Mouse (Mus musculus) kidney, embryonic 15.5 days (tissue): ENCODE measurements at regions not wholly inside any gene's neighbourhood (a gene's known extent, or its start where the extent isn't known, plus 50 kb on each side); places are given as distances from the start of the nearest gene placed in this dataset.
A peak's percentile ranks its signal among the peaks of the same experiment; 100 is the strongest.

Source experiments
- ATAC-seq: fragments of 200-750 bp; cut with Nextera tagmentation; replicated peaks from 2 replicates; pipeline ENCODE4 v1.8.0; 2017; ENCODE audit warnings: moderate TSS enrichment; ENCODE audit not compliant: low FRiP score
- H3K27ac ChIP-seq: fragments of 300-500 bp; sonication (generic); 2 replicates; pipeline ENCODE4 v1.5.1; 2015; ENCODE audit warnings: mild to moderate bottlenecking, inconsistent platforms
- H3K27me3 ChIP-seq: fragments of 300-500 bp; sonication (generic); 2 replicates; pipeline ENCODE4 v1.6.1; 2015; ENCODE audit warnings: inconsistent platforms
- H3K36me3 ChIP-seq: fragments of 300-500 bp; sonication (generic); 2 replicates; pipeline ENCODE4 v1.6.1; 2015; ENCODE audit warnings: inconsistent platforms
- H3K4me1 ChIP-seq: fragments of 300-500 bp; sonication (generic); 2 replicates; pipeline ENCODE4 v1.6.1; 2015; ENCODE audit warnings: inconsistent platforms
- H3K4me2 ChIP-seq: fragments of 300-500 bp; sonication (generic); 2 replicates; pipeline ENCODE4 v1.6.1; 2015; ENCODE audit warnings: moderate library complexity, mild to moderate bottlenecking, inconsistent platforms
- H3K4me3 ChIP-seq: fragments of 300-500 bp; sonication (generic); replicated peaks from 2 replicates; pipeline ENCODE4 v1.5.1; 2015; ENCODE audit warnings: mild to moderate bottlenecking, inconsistent platforms
- H3K9ac ChIP-seq: fragments of 300-500 bp; sonication (generic); 2 replicates; pipeline ENCODE4 v1.6.1; 2015; ENCODE audit warnings: mild to moderate bottlenecking, inconsistent platforms
- H3K9me3 ChIP-seq: fragments of 300-500 bp; sonication (generic); replicated peaks from 2 replicates; pipeline ENCODE4 v1.6.1; 2016; ENCODE audit warnings: inconsistent platforms
- WGBS: fragments of 180-500 bp; shearing (Covaris S2); methylation state at CpG from one replicate; pipeline ENCODE4 v1.1.7; 2015; ENCODE audit warnings: mixed read lengths; 5-methylcytosine and 5-hydroxymethylcytosine counted together

DNA sequence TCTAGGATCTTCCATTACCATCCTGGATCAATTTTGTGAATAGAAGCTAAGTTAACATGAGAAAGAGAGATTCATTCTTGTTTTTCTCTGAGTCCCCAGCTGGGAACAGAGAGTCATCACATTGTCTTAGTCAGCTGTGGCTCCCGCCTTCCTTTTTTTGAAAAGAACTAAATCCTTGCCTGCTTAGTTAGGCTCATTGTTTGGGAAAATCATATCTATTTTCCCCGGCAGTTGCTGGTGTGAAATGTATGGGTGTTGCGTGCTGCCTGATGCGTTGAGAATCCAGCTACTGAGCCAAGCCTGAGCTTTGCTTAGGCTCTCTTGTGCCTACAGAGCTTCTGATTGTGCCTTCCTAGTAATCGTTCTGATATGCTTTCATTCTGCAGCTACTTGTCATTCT is 66.3 kb downstream of the Fam50b start:
- no peak overlapping the region for H3K4me3 ChIP-seq
- H3K27ac ChIP-seq = no peak overlapping the region
- no peaks in the 10 kb centered on the region for H3K4me1 ChIP-seq
- H3K9me3 ChIP-seq = no peaks in the 10 kb centered on the region
- ATAC-seq = no peak
- H3K27me3 ChIP-seq = no peaks in the 10 kb centered on the region
- H3K9ac ChIP-seq = no peak overlapping the region
- H3K4me2 ChIP-seq = no peak overlapping the region
- WGBS = 83% methylated on average over 5 of the region's 5 CpGs
- H3K36me3 ChIP-seq = no peaks in the 10 kb centered on the region

GRCm38 (mm10) chr13:34806532-34807092 is 68.5 kb upstream of the Prpf4b start:
- Histone ChIP-seq H3K36me3 (no peaks in the 10 kb centered on the region), H3K27ac (no peak overlapping the region), H3K4me2 (no peak overlapping the region), H3K4me3 (no peak overlapping the region), H3K9me3 (no peaks in the 10 kb centered on the region), H3K27me3 (no peaks in the 10 kb centered on the region), H3K9ac (no peak overlapping the region), H3K4me1 (no peaks in the 10 kb centered on the region)
- 61% methylated on average over 9 of the region's 9 CpGs for WGBS
- no peak for ATAC-seq

DNA sequence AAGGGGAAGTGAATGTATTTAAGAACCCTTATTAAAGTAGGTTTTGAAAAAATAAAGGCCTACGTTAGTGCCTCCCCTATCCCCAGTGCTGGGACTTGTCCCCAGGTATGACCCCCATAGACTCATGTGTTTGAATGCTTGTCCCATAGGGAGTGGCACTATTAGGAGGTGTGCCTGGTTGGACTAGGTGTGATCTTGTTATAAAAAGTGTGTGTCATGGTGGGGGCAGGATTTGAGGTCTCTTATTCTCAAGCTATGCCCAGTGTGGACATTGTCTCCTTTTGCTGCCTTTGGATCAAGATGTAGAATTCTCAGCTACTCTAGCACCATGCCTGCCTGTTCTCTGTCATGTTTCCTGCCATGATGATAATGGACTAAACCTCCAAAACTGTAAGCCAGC is 65.6 kb upstream of the Prpf4b start:
- H3K4me3 ChIP-seq = no peak overlapping the region
- no peak overlapping the region for H3K9ac ChIP-seq
- WGBS = 91% methylated on average over 1 of the region's 1 CpGs
- H3K27me3 ChIP-seq = no peaks in the 10 kb centered on the region
- H3K9me3 ChIP-seq = no peaks in the 10 kb centered on the region
- no peak for ATAC-seq
- no peak overlapping the region for H3K4me2 ChIP-seq
- no peaks in the 10 kb centered on the region for H3K36me3 ChIP-seq
- peaks cover 6% of the 10 kb centered on the region for H3K4me1 ChIP-seq
- H3K27ac ChIP-seq = no peak overlapping the region

GRCm38 (mm10) chr13:34814161-34815056 is 60.7 kb upstream of the Prpf4b start:
- no peaks in the 10 kb centered on the region for H3K9me3 ChIP-seq
- ATAC-seq = peak; percentile 91
- no peak overlapping the region for H3K9ac ChIP-seq
- H3K27ac ChIP-seq = peak overlapping the region; percentile 45
- H3K36me3 ChIP-seq = no peaks in the 10 kb centered on the region
- peaks cover 13% of the 10 kb centered on the region for H3K4me1 ChIP-seq
- H3K4me3 ChIP-seq = peak overlapping the region; percentile 11; the same call in 1 of the 2 replicates
- peak overlapping the region; percentile 50 for H3K4me2 ChIP-seq
- no peaks in the 10 kb centered on the region for H3K27me3 ChIP-seq
- WGBS = 14% methylated on average over 18 of the region's 18 CpGs

DNA sequence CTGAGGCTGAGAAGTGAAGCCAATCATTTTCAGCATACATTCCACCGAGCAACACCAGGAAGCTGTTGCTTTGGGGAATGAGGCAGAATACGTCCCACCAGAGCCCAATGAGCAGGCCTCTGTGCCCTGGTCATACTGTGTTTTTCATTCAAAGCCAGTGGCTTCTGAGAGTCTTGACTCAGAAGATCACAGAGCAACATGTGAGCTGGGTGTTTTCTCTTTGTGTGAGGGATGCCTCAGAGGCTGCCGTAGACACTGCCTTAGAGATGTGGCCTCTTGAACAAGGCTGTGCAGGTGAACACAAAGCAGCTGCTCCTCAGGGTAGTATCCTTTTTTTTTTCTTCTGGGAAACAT is 60.1 kb upstream of the Prpf4b start:
- Histone ChIP-seq H3K27me3 (no peaks in the 10 kb centered on the region), H3K27ac (peak overlapping the region; percentile 45), H3K4me2 (peak overlapping the region; percentile 50), H3K4me3 (0 out of 2 replicates have a peak overlapping the region, but pooled peaks have one; percentile 11), H3K36me3 (no peaks in the 10 kb centered on the region), H3K4me1 (peaks cover 13% of the 10 kb centered on the region), H3K9me3 (no peaks in the 10 kb centered on the region), H3K9ac (no peak overlapping the region)
- peak; percentile 47; the same call in 1 of the 2 replicates for ATAC-seq
- WGBS = 23% methylated on average over 3 of the region's 3 CpGs

GRCm38 (mm10) chr13:34818211-34818610 is 56.9 kb upstream of the Prpf4b start:
- Histone ChIP-seq H3K4me1 (peaks cover 13% of the 10 kb centered on the region), H3K27me3 (no peaks in the 10 kb centered on the region), H3K9ac (no peak overlapping the region), H3K27ac (no peak overlapping the region), H3K4me3 (no peak overlapping the region), H3K9me3 (no peaks in the 10 kb centered on the region), H3K4me2 (no peak overlapping the region), H3K36me3 (no peaks in the 10 kb centered on the region)
- WGBS = 67% methylated on average over 5 of the region's 5 CpGs
- ATAC-seq = no peak

GRCm38 (mm10) chr13:34820423-34820822 is 54.7 kb upstream of the Prpf4b start:
- no peak overlapping the region for H3K4me3 ChIP-seq
- H3K9ac ChIP-seq = no peak overlapping the region
- H3K9me3 ChIP-seq = no peaks in the 10 kb centered on the region
- H3K4me1 ChIP-seq = no peaks in the 10 kb centered on the region
- ATAC-seq = no peak
- no peaks in the 10 kb centered on the region for H3K27me3 ChIP-seq
- no peaks in the 10 kb centered on the region for H3K36me3 ChIP-seq
- 73% methylated on average over 4 of the region's 4 CpGs for WGBS
- H3K27ac ChIP-seq = no peak overlapping the region
- H3K4me2 ChIP-seq = no peak overlapping the region

DNA sequence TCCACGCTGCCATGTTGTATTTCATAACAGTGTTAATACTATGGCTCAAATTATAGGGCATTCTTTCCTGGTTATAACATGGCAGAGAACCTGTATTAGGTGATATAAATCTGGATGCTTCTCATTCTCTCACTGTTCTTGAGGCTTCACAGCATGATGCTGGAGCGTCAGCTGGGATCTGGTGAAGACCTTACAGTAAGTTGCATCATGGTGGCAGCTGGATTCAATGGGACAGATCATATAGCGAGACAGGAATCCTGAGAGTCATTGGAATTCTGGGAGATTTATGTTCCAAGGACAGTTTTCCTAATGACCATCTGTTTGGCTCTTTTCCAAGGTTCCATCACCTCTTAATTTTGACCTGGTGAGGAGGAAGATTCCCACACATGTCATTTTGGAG is 53.2 kb upstream of the Prpf4b start:
- Histone ChIP-seq H3K9me3 (no peaks in the 10 kb centered on the region), H3K27me3 (no peaks in the 10 kb centered on the region), H3K36me3 (no peaks in the 10 kb centered on the region), H3K9ac (no peak overlapping the region), H3K4me2 (no peak overlapping the region), H3K4me1 (no peaks in the 10 kb centered on the region), H3K4me3 (no peak overlapping the region), H3K27ac (no peak overlapping the region)
- 86% methylated on average over 3 of the region's 3 CpGs for WGBS
- no peak for ATAC-seq

- Histone ChIP-seq H3K9ac (no peak overlapping the region), H3K27me3 (no peaks in the 10 kb centered on the region), H3K4me3 (no peak overlapping the region), H3K36me3 (no peaks in the 10 kb centered on the region), H3K4me1 (no peaks in the 10 kb centered on the region), H3K4me2 (no peak overlapping the region), H3K27ac (no peak overlapping the region), H3K9me3 (no peaks in the 10 kb centered on the region)
- ATAC-seq = no peak
- 81% methylated on average over 1 of the region's 1 CpGs for WGBS
Observed at GRCm38 (mm10) chr13:34824157-34824556, 50.9 kb upstream of the Prpf4b start.
